Comparison of ENCODE assay signal across 8 mouse cellular contexts in genomic region chr2:71528714-71529510, GRCm38 (mm10). TPM values are rescaled to one million over a fixed set of nuclear protein-coding genes. Genes with fewer than 3 reads are reported as not detected.
A peak's percentile ranks its signal among the peaks of the same experiment; 100 is the strongest.
DNase-seq lines count a peak whose midpoint lies in the region; ATAC-seq and TF ChIP-seq lines count a peak whose summit lies in the region.

No protein-coding gene starts in this region.

- H3K27me3 ChIP-seq in lung, postnatal 0 days (replicated peaks; ENCODE audit: insufficient read depth, low read length): peaks cover 80% of the 10 kb centered on the region
- H3K27me3 ChIP-seq in embryonic facial prominence, embryonic 14.5 days (replicated peaks; ENCODE audit: control insufficient read depth, insufficient read depth, low read length): peaks cover 94% of the 10 kb centered on the region
- H3K27me3 ChIP-seq in intestine, postnatal 0 days (replicated peaks; ENCODE audit: control insufficient read depth, insufficient read depth, low read length): peaks cover 95% of the 10 kb centered on the region
- peaks cover 95% of the 10 kb centered on the region for H3K27me3 ChIP-seq in neural tube, embryonic 15.5 days (replicated peaks)

- no peak for TF ChIP-seq CTCF in lung, postnatal 0 days (IDR thresholded peaks at IDR 0.05)
- no peak for TF ChIP-seq CTCF in lung, adult 2 months (IDR thresholded peaks at IDR 0.05; ENCODE audit: insufficient read depth, low read length)
- TF ChIP-seq CTCF in intestine, postnatal 0 days (IDR thresholded peaks at IDR 0.05; ENCODE audit: low read depth): no peak

- no peak overlapping the region for H3K9ac ChIP-seq in lung, postnatal 0 days (replicated peaks; ENCODE audit: low read depth)
- peak overlapping the region; percentile 68 for H3K9ac ChIP-seq in embryonic facial prominence, embryonic 14.5 days (ENCODE audit: low read depth, low read length)
- no peak overlapping the region for H3K9ac ChIP-seq in intestine, postnatal 0 days (ENCODE audit: low read depth, low read length)
- no peak overlapping the region for H3K9ac ChIP-seq in neural tube, embryonic 15.5 days (replicated peaks)

- H3K9me3 ChIP-seq in lung, postnatal 0 days (ENCODE audit: low read length): no peaks in the 10 kb centered on the region
- H3K9me3 ChIP-seq in embryonic facial prominence, embryonic 14.5 days (ENCODE audit: control insufficient read depth, low read length): no peaks in the 10 kb centered on the region
- no peaks in the 10 kb centered on the region for H3K9me3 ChIP-seq in intestine, postnatal 0 days (ENCODE audit: control insufficient read depth)
- no peaks in the 10 kb centered on the region for H3K9me3 ChIP-seq in neural tube, embryonic 15.5 days (replicated peaks)

- ATAC-seq in lung, postnatal 0 days: peak; percentile 27
- peak; percentile 46 for ATAC-seq in embryonic facial prominence, embryonic 14.5 days (ENCODE audit: low read depth)
- ATAC-seq in intestine, postnatal 0 days: peak; percentile 39; the same call in 1 of the 2 replicates
- peak; percentile 30; the same call in 1 of the 2 replicates for ATAC-seq in neural tube, embryonic 15.5 days (ENCODE audit: low FRiP score)

- peaks cover 9% of the 10 kb centered on the region for H3K4me1 ChIP-seq in lung, postnatal 0 days (ENCODE audit: insufficient read depth, low read depth, low read length)
- H3K4me1 ChIP-seq in lung, adult 2 months (ENCODE audit: control insufficient read depth, insufficient read depth, low read length): peaks cover 10% of the 10 kb centered on the region
- 0 out of 2 replicates have a peak, but pooled peaks cover 5% of the 10 kb centered on the region for H3K4me1 ChIP-seq in embryonic facial prominence, embryonic 14.5 days (ENCODE audit: control insufficient read depth, insufficient read depth, low read length)
- H3K4me1 ChIP-seq in intestine, postnatal 0 days (replicated peaks; ENCODE audit: control insufficient read depth, insufficient read depth, low read length): peaks cover 4% of the 10 kb centered on the region; the same call in 1 of the 2 replicates
- peaks cover 19% of the 10 kb centered on the region for H3K4me1 ChIP-seq in neural tube, embryonic 15.5 days

- WGBS in lung, postnatal 0 days: 2% methylated on average over 38 of the region's 57 CpGs
- WGBS in lung, adult 2 months: 2% methylated on average over 50 of the region's 57 CpGs
- under 1% methylated on average over 29 of the region's 57 CpGs for WGBS in embryonic facial prominence, embryonic 14.5 days
- under 1% methylated on average over 55 of the region's 57 CpGs for WGBS in intestine, postnatal 0 days
- under 1% methylated on average over 56 of the region's 57 CpGs for WGBS in neural tube, embryonic 15.5 days

- peak overlapping the region; percentile 69 for H3K4me2 ChIP-seq in lung, postnatal 0 days (replicated peaks; ENCODE audit: low read depth, low read length)
- H3K4me2 ChIP-seq in embryonic facial prominence, embryonic 14.5 days (ENCODE audit: low read depth, low read length): peak overlapping the region; percentile 75
- H3K4me2 ChIP-seq in intestine, postnatal 0 days (replicated peaks; ENCODE audit: low read depth): peak overlapping the region; percentile 88
- H3K4me2 ChIP-seq in neural tube, embryonic 15.5 days: peak overlapping the region; percentile 60

- no peak for TF ChIP-seq POLR2A in lung, adult 2 months (IDR thresholded peaks at IDR 0.05; ENCODE audit: borderline replicate concordance, extremely low read depth, low read depth, low read length)

- no peak overlapping the region for H3K27ac ChIP-seq in lung, postnatal 0 days (ENCODE audit: low read length)
- peak overlapping the region; percentile 87 for H3K27ac ChIP-seq in embryonic facial prominence, embryonic 14.5 days (replicated peaks; ENCODE audit: low read depth, low read length)
- no peak overlapping the region for H3K27ac ChIP-seq in intestine, postnatal 0 days (ENCODE audit: low read depth, low read length)
- H3K27ac ChIP-seq in neural tube, embryonic 15.5 days (replicated peaks): no peak overlapping the region

- no peak for TF ChIP-seq EP300 in lung, postnatal 0 days (IDR thresholded peaks at IDR 0.05)

- no peak for DNase-seq in lung, postnatal 0 days (ENCODE audit: low spot score)
- DNase-seq in lung, adult 2 months: no peak
- no peak for DNase-seq in embryonic facial prominence, embryonic 14.5 days (ENCODE audit: low spot score)
- DNase-seq in cerebellum, adult 9-11 months: no peak
- no peak for DNase-seq in gastrocnemius, postnatal 4 days (ENCODE audit: low spot score in 2 of 2)
- no peak for DNase-seq in lung, postnatal 25 days (ENCODE audit: low spot score)

- H3K36me3 ChIP-seq in lung, postnatal 0 days (ENCODE audit: insufficient read depth, low read length): no peaks in the 10 kb centered on the region
- H3K36me3 ChIP-seq in embryonic facial prominence, embryonic 14.5 days (ENCODE audit: control insufficient read depth, insufficient read depth, low read length): no peaks in the 10 kb centered on the region
- H3K36me3 ChIP-seq in intestine, postnatal 0 days (ENCODE audit: control insufficient read depth, insufficient read depth): no peaks in the 10 kb centered on the region
- H3K36me3 ChIP-seq in neural tube, embryonic 15.5 days: no peaks in the 10 kb centered on the region

- peak overlapping the region; percentile 36; the same call in 1 of the 2 replicates for H3K4me3 ChIP-seq in lung, postnatal 0 days (ENCODE audit: low read depth, low read length)
- no peak overlapping the region for H3K4me3 ChIP-seq in lung, adult 2 months (replicated peaks; ENCODE audit: extremely low read depth, low read depth, low read length)
- peak overlapping the region; percentile 49 for H3K4me3 ChIP-seq in embryonic facial prominence, embryonic 14.5 days (ENCODE audit: low read depth, low read length)
- peak overlapping the region; percentile 50 for H3K4me3 ChIP-seq in intestine, postnatal 0 days (ENCODE audit: low read depth, low read length)
- H3K4me3 ChIP-seq in neural tube, embryonic 15.5 days (replicated peaks): peak overlapping the region; percentile 33

RNA-seq across cellular contexts. Expression of gene Dlx1, which starts 1.0 kb away (rescaled TPM):
- not detected in 2 replicates for polyA plus RNA-seq in lung, postnatal 0 days (2015; fragmentation: Nextera tagmentation; extraction: Ambion mirVana)
- 0.29 and 0.43 TPM in 2 replicates for polyA plus RNA-seq in lung, adult 2 months (2012; rRNA removed)
- 13.1 and 15.2 TPM in 2 replicates for polyA plus RNA-seq in embryonic facial prominence, embryonic 14.5 days (2014; fragmentation: Nextera tagmentation; extraction: Ambion mirVana)
- 1.5 and 1.8 TPM in 2 replicates for polyA plus RNA-seq in intestine, postnatal 0 days (2015; fragmentation: Nextera tagmentation; extraction: Ambion mirVana)
- 0.13 and 1.3 TPM in 2 replicates for polyA plus RNA-seq in neural tube, embryonic 15.5 days (2015; fragmentation: Nextera tagmentation; extraction: Ambion mirVana)
- under 1 TPM in 1 of 2 experiments, not detected in 1; 0.10 TPM for total RNA-seq in gastrocnemius, postnatal 4 days (2021)

RNA-seq across cellular contexts. Expression of gene Dlx2, which starts 17.6 kb away (rescaled TPM):
- not detected in 2 replicates for polyA plus RNA-seq in lung, postnatal 0 days (2015; fragmentation: Nextera tagmentation; extraction: Ambion mirVana)
- polyA plus RNA-seq in lung, adult 2 months (2012; rRNA removed): 0.04 TPM in 1 of 2 replicates, not detected in the other
- polyA plus RNA-seq in embryonic facial prominence, embryonic 14.5 days (2014; fragmentation: Nextera tagmentation; extraction: Ambion mirVana): 5.5 and 5.7 TPM in 2 replicates
- polyA plus RNA-seq in intestine, postnatal 0 days (2015; fragmentation: Nextera tagmentation; extraction: Ambion mirVana): 1.0 and 1.3 TPM in 2 replicates
- 0.08 and 1.1 TPM in 2 replicates for polyA plus RNA-seq in neural tube, embryonic 15.5 days (2015; fragmentation: Nextera tagmentation; extraction: Ambion mirVana)
- under 1 TPM; 0.10 to 0.13 TPM for total RNA-seq in gastrocnemius, postnatal 4 days (2021)
